Mouse (Mus musculus): ENCODE measurements around the gene Slc25a42.

Gene Slc25a42

DNA sequence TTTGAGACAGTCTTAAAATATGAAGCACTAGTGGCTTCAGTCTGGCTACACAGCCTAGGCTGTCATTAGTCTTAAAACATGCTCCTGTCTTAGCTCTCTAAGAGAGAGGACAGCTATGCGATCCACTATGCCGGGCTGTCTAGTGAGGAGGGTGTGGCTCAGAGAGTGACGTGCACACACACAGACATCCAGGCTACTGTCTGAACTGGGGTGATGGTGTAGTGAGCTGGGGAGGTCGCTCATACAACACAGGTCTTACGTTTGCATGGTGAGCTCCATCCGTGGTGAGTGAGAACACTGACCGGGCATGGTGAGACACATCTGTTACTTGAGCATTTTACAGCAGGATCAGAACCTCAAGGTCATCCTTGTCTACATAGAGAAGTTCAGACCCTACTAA is 40.9 kb downstream of the Slc25a42 start:
- no peak for DNase-seq (ENCODE audit: low read depth, low spot score)

DNA sequence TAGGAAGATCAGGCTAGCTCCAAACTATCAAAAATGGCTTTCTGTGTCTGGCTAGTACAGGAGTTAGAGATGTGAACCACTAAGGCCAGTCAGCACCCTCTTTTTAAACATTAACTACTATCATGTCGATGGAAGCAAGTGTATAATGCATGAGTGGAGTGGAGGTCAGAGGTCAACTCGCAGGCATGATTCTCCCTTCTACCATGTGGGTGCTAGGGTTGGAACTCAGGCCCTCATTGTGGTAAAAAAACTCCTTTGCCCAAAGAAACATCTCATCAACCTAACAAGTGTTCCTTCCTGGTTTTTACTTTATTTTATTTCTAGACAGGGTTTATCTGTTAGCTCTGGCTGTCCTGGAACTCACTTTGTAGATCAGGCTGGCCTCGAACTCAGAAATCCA is 41.4 kb downstream of the Slc25a42 start:
- no peak for DNase-seq (ENCODE audit: low read depth, low spot score)

DNA sequence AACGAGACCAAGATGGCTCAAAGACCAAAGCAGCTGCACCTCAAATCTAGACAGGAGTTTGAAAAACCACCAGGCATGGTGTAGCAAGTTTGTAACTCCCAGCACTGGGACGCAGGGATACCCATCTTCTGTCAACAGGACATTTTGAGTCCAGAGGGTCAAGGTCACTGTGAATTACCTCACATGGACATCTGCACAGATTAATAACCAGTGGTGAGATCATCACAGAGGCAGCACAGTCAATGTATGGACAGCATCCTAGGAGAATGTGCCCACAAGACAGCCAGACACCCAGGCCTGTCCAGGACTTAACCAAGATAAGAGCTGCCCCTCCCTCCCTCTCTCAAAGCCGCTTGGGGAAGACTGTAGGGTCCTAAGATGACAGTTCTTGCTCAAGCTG is 42.0 kb downstream of the Slc25a42 start:
- no peak for DNase-seq (ENCODE audit: low read depth, low spot score)

DNA sequence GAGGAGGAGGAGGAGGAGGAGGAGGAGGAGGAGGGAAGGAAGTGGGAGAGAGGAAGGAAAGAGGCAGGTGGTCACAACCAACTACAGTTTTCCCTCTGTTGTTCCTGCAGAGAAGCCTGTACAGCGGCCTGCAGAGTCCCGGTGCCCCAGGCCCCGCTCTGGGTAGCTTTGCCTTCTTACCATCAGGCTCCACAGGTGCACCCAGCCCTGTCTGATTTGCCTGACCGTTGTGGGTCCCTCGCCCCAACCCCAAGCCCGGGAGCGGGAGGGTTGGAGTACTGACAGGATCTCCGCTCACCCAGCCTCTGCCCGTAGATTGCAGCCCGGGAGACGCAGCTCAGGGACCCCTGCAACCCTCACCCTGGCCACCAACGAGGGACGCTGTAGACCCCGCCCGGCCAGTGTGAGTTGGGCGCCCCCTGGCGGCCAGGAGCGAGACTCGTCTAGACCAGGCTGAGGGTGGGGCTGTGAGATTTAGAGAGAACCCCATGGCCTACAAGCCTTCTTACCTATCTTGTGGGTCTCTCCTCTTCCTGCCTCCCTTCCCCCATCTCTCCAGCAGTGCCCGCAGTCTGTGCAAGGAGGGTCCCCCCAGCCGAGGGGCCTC is 45.5 kb downstream of the Slc25a42 start:
- DNase-seq (ENCODE audit: low read depth, low spot score), result peak; percentile 57

DNA sequence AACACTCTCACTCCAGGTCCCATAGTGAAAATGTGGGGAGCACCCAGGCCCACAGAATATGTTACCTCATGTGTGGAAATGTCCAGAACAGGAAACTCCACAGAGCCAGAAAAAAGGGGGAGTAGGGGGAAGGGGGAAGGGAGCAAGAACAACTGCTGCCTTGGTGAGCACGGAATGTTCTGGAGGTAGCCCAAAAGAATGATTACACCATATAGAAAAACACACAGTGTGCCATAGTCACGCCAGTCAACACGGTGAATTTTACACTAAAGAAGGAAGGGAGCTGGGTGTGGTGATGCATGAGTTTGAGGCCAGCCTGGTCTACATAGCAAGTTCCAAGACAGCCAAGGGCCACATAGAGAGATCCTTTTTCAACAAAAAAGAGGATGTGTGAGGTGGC is 48.8 kb downstream of the Slc25a42 start:
- DNase-seq (ENCODE audit: low read depth, low spot score), result no peak

DNA sequence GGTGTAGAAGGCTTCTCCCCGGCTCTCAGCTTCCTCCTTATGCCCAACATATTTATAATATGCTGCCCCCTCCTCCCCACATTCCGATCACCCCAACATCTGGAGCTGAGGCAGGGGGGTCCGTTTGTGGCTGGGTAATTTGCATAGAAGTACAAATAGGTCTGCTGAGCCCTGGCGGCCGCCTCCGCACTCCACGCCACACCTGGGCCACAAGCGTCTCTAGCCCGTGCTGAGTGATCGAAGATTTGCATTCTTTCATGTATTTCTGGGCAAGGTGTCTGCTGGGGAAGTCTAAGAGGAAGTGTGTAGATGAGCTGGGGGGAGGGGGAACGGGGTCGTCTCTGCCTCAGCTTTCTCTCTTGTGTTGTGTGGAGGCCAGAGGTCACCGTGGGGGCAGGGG is 52.1 kb downstream of the Slc25a42 start:
- DNase-seq (ENCODE audit: low read depth, low spot score), result no peak

DNA sequence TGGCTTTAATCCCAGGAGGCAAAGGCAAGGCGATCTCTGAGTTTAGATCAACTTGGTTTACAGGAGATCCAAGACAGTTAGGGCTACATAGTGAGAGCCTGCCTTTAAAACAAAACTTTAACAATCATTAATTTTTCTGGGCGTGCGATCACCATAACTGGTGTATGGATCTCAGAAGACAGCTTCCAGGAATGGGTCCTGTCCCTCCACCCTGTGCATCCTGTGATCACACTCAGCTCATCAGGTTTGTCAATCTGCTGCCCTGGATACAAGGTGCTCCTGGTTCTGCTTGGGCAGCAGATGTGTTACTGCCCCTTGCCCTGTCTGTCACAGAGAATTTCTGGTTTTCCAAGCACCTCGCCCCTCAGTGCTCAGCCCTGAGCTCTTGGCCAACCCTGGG is 52.9 kb downstream of the Slc25a42 start:
- DNase-seq (ENCODE audit: low read depth, low spot score), result no peak

DNA sequence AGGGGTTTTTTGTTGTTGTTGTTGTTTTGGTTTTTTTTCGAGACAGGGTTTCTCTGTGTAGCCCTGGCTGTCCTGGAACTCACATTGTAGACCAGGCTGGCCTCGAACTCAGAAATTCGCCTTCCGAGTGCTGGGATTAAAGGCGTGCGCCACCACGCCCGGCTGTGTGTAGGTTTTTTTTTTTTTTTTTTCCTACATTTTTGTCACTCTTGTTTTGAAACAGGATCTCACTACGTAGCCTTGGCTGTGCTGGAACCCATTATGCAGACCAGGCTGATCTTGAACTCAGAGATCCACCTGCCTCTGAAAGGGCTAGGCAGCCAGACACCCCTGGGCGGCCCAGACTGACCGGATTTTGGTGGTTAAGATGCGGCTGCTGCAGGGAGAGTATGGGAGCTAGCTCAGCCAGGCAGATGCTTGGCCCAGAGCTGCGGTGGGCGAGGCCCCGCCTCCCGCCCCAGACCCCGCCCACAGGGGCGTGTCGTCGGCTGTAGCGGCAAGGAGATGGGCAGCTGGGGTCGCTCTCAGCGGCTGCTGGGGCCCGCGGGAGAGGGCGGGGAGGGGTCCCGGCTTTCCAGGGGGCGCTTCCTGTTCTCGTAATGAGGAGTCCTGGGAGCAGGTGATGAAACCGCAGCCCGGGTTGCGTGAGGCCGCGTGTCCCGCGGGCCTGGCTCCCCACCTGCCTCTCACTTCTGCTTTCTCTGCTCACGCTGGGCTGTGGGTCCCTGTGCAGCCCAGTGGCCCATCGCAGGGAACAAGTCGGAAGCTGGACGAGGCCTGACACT is 53.8 kb downstream of the Slc25a42 start:
- peak; percentile 79 for DNase-seq (ENCODE audit: low read depth, low spot score)

DNA sequence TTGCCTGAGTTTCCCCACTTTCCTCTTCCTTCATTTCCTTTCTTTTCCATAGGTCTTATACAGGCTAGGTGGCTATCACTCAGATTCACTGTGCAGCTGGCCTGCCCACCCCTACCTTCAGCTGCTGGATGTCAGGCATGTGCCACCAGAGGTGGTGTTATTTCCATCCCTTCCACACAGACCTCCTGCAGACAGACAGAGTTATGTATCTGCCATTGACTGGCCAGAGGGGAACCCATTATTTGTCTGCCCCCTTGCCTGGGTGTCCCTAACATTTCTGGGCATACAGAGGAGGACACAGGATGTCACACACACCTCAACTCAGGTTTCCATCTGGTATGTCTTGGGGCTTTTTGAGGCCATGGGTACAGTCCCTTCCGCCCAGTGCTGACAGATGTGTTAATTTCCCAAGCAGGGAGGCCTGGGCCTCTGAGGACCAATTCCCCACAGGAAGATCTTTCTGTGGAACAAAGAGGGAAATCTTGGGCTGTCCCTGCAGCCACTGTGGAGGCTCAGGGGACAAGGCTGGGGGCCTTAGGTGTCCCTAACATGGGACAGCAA is 54.8 kb downstream of the Slc25a42 start:
- DNase-seq (ENCODE audit: low read depth, low spot score), result no peak

DNA sequence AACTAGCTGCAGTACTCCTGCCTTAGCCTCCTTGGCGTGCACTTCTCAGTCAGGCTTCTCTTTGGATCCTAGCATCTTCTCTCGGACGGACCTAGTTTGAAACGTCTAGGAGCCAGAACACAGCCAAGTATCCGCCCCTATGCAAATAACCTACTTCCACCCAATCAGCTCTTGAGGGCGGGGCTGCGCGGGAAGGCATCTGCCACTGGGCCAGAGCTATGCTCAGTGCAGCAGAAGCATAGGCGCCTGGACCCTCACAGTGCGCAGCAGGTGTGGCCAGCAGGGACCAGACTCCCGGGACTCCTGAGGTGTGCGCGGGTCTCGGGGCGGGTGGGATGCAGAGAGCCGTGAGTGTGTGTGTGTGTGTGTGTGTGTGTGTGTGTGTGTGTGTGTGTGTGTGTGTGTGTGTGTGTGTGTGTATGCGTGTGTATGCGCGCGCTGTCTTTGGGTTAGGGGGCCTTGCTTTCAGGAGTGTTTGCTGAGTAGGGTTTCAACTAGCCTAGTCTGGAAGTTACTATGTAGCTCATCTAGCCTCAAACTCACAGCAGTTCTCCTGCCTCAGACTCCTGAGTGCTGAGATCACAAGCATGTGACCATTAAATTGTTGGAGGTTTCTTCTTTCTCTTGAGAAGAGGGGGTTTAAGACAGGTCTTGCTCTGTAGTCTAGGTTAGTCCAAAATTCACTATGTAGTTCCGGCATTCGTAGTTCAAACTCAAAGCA is 59.4 kb downstream of the Slc25a42 start:
- DNase-seq (ENCODE audit: low read depth, low spot score), result peak; percentile 76

DNA sequence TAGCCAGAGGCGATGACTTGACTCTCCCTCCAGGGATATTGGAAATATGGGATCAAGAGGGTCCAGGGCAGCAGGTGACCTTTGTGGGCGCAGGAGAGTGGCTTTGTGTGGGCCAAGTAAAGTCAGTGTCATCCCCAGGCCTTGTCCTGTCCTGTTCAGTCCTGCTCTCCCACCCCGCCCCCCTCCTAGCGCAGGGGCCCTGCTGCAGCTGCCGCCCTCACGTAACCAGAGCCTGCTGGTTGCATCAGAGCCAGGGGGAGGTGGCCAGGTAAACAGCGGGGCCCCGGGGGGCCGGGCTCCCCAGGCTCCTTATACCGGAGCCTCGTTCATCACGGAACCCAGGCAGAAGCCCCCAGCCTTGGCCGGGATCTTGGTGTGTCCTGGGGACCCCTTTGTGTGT is 61.9 kb downstream of the Slc25a42 start:
- no peak for DNase-seq (ENCODE audit: low read depth, low spot score)

DNA sequence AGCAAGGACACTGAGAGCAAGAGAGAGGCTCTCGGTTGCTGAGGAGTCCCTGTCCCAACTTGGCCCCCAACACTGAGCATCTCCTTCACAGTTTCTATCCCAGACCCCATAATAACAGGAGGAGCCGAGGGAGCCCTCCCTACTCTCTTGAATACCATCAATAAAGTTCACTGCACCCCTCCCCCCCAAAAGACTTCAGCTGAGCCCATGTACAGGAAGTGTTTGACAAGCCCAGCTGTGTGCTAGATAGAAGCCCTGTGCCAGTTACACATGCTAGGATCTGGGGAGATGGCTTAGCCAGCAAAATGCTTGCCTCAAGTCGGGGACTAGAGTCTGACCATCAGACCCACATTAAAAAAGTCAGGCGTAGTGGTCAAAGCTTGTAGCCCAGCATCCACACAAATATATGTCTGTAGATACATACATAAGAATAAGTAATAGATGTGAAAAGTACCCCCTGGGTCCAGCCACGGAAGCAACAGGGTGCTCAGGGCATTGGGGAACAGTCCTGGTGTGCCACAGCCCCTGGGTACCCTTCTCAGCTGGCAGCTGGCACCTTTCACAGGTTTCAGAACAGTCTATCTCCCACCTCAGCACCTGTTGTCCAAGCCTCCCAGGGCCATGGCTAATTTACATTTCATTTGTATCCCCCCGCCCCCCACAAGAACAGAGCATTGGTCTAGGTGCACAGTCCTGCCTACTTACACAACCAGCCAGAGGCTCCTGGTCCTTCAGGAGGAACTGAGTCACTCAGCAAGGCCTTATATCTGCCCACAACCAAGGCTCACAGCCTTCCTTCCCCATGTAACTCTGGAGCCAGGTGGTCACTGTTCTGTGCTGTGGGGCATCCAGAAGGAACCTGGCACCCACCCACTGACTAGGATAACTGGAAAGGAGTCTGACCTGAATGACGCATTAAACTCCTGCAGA is 64.2 kb downstream of the Slc25a42 start:
- DNase-seq (ENCODE audit: low read depth, low spot score), result no peak

DNA sequence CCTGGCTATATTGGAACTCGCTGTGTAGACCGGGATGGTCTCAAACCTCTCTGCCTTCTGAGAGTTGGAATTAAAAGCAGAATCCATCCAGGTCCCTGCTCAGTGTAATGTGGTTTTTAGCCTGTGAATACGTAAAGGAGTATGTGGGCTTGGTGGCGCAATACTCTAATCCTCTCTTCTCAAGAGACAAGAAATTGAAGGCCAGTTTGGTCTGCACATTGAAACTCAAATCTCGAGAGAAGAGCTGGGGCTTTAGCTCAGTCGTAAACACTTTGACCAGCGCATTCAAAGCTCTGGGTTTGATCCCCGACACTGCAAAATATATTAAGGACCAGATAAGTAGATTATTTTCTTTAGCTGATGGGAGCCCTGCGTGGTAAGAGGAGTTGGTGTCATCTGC is 72.1 kb downstream of the Slc25a42 start:
- no peak for DNase-seq (ENCODE audit: low read depth, low spot score)

DNA sequence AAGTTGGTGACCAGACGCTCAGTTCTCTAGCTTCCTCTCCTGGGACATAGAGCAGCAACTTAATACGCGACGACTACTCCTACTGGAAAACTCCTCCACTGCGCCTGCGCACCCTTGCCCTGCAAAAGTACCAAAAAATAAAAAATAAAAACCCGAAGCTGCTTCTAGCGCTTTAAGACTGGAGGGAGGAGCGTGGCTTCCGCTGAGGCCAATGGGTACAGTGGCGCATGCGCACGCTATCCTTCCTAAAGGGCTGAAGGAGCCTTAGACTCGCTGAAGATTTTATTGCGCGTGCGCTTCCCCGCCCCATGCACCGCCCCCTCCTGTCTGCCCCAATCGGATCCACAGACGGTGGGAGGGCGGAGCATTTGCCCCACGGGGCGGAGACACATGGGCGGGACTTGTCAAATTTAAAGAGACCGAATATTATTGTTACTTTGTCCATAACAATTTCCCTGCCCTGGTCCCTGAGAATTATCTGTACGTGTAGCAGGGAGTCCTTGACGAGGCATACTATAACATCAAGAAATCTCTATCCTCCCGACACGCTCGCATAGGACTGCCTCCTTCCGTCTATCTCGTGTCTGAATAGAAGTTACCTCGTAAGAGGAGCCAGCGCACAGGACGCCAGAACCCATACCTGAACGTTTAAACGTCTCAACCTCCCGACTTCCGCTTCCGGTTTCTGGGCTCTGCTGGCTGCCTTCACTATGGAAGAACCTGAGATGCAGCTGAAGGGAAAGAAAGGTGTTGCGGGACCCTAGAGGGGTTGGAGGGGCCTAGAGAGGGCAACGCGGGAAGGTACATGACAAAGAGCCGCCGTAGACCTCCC is 72.9 kb downstream of the Slc25a42 start, which contains the start of the genes Rfxank, Borcs8 and Mef2b:
Gene Rfxank, minus strand, starts transcription at position 129 of the 832 bp plus-strand sequence.
Gene Borcs8, plus strand, starts transcription at position 474 of the 832 bp plus-strand sequence.
Gene Mef2b, plus strand, starts transcription at position 686 of the 832 bp plus-strand sequence.
- DNase-seq (ENCODE audit: low read depth, low spot score), result peak; percentile 100

DNA sequence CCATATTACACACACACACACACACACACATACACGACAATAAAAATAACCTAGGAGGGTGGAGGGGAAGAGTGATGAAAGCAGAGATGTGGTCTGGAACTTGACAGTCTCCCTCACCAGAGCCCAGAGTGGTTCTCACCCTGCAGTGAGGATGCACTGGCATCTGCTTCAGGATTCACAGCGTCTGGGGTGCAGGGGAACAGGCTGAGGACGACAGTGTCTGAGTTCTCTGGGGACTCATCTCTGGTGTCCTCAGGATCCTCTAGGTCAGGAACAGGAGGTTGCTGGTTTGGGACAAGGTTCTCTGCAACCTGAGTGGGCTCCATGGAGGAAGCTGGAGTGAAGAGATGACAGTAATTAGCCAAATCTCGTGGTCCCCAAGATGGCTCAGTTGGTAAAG is 74.2 kb downstream of the Slc25a42 start:
- no peak for DNase-seq (ENCODE audit: low read depth, low spot score)

DNA sequence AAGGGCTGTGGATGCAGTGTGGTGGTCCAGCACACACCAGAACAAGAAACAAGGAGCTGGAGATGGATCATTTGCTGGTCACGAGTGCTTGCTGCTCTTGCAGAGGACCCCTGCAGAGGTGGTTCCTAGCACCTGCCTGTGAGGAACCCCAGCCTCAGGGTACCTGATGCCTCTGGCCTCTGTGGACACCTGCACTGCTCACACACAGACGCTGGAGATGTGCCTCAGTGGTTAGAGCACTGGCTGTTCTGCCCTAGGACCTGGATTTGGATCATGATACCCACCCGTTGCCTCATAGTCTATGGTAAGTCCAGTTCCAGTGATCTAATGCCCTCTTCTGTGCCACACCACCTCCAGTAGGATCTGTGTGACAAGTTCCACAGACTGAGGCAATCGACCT is 75.5 kb downstream of the Slc25a42 start:
- DNase-seq (ENCODE audit: low read depth, low spot score), result no peak

DNA sequence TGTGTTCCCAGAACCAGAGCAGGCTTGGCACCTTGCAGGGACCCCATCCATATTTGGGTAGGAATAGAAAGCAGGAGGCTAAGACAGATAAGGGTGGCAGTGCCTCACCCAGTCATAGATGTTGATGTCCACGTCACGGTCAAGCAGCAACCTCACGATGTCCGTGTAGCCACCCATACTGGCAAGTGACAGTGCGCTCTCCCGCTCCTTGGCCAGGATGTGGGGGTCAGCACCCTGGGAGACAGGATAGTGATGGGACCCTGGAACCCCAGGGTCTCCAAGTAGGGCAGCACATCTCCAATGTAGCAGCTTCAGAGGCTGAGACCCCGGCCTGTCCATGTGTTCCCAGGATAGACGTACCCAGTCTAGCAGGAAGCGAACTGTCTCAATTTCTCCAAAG is 77.2 kb downstream of the Slc25a42 start:
- DNase-seq (ENCODE audit: low read depth, low spot score), result no peak
